Mouse (Mus musculus): Measurements from ENCODE around the gene Alas2.

The Alas2 gene

DNA sequence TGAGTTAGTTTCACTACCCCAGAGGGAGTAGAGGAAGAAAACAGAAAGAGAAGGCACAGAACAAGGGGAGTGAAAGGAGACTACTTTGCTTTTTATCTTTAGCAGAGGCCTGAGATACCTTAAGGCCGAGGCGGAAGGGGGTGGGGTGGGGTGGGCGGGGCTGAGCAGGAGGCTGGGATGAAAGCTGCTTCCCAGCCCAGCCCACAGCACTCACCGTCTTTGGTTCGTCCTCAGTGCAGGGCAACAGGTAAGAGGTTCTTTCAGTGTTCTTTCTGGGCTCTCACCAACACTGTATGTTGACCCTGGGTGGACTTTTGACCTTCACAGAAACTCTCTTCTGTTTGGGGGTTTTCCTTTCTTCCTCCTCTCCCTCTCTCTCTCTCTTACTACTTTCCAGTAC is at the start of gene Alas2:
Gene Alas2, plus strand, starts transcription at position 137 of the 400 bp plus-strand sequence.
- DNase-seq, result no peak

GRCm38 (mm10) chrX:150508696-150509095 is 38.5 kb upstream of the Alas2 start:
- no peak for DNase-seq

DNA sequence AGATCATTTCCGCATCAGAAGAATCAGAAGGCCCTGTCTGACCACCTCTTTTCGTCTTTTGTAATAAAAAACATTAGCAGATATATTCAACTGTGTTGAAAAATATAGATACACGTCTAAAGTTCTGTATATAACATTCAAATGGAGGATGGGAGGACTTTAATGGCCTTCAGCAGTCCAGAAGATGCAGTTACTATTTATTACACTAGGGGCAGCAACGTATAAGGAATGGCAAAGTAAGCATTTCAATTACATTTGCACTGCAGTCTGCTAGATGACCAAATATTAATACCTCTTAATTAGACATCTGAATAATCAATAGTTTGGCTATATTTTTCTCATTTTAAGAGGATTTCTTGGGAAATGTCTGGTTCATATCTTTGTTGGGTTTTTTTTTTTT is 36.5 kb upstream of the Alas2 start:
- DNase-seq, result peak in 1 of 2 experiments; percentile 31

DNA sequence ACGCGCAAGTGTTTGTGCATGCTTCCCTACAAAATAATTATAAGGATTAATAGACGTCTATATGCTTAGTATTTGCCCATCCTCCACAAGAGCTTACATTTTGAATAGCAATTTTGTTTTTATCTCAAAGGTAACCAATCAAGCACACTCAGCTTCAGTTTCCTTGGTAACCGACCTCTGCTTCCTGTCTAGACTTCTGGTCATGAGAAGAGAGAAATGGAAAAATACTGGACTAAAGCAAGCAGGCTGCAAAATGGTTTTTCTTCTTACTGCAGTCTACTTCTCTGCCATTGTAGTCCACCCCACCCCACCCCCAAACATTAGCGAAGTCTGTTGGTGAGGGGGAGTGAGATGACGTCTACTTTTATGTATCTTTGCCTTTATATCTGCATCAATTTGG is 35.9 kb upstream of the Alas2 start:
- no peak for DNase-seq

DNA sequence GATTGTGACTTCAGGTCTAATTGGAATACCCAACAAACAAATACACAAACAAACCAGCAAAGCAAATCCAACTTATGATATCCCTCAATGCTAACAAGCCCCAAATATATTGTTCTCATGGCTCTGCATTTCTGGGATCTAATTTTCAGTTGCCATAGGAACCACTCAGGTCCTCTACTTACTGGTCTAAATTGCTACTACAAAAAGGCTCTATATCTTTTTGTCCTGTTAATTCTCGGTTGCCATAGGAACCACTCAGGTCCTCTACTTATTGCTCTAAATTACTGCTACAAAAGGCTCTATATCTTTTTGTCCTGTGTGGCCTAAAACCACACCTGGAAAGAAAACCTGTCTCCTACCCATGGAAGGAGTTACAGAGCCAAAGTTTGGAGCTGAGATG is 33.0 kb upstream of the Alas2 start:
- no peak for DNase-seq

- DNase-seq, result no peak
These were observed 31.2 kb upstream of the Alas2 start for GRCm38 (mm10) chrX:150516015-150516414.

GRCm38 (mm10) chrX:150516477-150516876 is 30.7 kb upstream of the Alas2 start:
- DNase-seq, result no peak

DNA sequence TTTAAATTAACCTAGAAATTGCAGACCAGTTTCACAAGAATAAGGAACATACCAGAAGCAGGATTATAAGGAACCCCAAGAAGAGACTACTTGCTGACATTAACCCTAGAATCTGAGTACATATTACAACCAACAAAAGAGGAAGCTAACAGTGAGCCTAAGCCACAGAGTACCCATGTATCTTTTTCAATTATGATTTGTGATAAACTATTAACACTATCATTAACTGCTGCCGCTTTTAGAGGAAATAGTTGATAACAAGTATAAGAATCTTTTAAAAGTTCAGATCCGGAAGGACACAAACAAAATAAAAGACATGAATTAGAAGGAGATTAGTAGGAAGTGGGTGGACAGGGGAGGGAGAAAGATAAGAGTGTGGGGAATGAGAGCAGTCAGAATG is 7.1 kb upstream of the Alas2 start:
- DNase-seq, result no peak

DNA sequence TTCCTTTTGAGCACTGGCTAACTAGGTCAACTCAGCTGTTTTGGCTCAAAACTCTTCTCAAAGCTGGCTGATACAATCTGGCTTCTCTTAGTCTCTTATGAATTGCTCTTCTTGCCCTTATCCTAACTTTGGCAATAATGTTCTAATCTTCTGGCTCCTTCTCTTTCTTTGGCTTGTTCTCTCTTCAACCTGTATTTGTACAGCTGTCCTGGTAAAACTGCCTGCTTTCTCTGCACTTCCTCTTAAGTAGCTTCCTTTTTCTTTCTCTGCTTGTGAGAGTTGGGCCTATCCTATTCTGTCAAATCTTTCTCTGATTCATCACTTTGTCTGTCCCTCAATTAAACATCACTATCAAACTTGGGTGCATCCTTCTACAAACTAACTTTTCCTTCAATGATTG is 5.5 kb upstream of the Alas2 start:
- no peak for DNase-seq

DNA sequence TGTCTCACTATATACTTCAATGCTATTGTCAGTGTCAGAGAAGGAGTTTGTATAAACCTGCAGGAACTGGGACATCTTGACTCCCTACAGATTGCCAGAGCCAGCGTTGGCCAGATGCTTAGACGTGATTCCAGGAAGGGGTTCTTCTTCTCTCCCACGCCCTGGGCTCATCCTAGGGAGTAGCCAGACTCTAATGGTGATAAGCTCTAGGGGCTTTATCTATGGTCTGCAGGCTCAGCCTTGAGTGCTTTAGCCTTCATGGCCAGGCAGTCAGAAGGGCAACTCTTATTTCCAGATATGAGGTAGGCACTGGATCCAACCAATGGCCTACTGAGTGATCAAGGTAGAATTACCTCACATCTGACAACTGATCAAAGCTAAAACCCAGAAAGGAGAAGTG is 2.5 kb downstream of the Alas2 start:
- no peak for DNase-seq

GRCm38 (mm10) chrX:150551986-150552385 is 4.8 kb downstream of the Alas2 start:
- DNase-seq, result no peak

DNA sequence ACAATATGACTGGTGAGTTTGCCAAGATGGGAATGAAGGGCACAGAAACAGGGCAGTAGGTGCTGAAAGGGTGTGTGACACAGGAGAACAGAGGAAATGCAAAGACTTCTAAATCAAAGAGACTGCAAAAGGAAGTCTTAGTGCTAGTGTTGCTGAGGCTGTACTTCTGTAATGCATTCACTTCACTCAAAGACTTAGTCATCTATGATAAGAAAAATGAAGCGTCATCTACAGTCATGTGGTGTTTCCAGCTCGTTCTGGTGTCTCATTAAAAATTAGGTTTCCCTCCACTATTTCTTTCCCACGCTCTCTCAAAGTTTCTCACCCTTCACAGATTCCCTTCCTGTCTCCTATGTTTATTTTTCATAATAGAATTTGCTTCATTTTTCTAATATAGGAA is 6.9 kb downstream of the Alas2 start:
- no peak for DNase-seq

DNA sequence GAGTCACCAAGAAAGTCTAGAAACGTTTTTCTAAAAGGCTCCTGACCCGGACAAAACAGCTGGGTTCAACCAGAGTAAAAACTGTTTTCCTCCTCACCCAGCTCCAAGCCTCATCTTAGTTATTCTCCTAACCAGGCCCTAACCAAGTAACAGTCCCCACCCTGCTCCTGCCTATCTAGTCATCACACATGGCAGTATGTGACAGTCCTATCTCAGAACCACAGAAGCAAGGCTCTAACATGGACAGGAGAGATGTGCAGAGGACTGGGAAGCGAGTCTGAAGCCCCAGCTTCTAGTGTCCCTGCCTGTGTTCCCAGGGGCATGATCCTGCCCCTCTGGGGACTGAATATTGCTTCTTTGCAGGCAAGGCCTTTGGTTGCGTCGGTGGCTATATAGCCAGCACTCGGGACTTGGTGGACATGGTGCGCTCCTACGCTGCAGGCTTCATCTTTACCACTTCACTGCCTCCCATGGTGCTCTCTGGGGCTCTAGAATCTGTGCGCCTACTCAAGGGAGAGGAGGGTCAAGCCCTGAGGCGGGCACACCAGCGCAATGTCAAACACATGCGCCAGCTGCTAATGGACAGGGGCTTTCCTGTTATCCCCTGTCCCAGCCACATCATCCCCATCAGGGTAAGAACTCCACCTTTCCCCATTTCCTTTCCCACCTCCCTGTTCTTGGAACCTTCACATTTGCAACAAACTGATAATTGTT is 17.6 kb downstream of the Alas2 start:
- no peak for DNase-seq

DNA sequence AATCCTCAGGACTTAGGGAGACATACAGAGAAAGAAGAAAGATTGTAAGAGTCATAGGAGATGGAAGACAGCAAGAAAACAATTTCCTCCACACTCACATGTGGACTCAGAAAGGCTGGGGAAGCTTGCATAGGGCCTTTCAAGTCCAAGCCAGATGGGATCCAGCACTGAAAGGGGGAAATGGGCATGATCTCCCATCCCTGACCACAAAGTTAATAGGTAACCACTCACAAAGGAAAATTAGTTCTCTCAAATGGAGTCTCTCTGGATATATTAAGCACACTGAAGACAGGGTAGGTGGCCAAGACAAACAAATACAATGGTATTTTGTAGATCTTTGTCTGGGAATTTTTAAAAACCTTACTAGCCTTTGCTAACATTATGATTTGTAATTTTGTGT is 34.7 kb downstream of the Alas2 start:
- no peak for DNase-seq

- no peak for DNase-seq
These were observed 37.9 kb downstream of the Alas2 start for GRCm38 (mm10) chrX:150585116-150585515.

DNA sequence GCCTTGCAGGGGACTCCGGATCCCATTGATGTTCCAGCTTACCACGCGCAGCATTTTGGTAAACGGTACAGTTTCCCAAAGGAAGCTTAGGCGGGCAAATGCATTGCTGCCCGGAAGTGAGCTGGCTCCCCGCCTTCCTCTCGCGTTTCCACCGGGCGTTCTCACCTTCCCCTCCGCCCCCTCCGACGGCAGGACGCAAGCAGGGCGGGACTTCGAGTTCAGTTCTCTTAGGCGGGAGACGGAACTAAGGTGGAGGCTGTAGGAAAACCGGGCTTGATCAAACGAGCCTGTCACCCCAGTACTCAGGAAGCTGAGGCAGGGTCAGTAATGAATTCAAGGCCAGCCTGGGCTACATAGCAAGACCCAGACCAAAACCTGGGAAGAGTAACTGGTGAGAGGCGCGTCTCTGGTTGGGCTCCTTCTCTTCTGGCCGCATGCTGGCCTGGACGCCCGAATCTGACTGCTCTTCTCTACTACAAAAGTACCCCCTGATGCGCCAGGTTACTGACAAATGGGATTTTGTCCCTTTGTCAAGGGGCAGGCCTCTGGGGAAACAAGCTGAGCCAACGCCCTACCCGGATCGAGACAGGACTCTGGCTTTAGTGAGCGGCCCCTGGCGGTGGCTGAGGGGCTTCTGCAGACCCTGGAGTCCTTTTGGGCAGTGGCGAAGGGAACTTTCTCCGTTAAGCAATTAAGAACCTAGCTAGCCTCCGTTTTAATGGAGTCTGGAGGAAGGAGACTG is 41.0 kb downstream of the Alas2 start, which contains the start of gene Pfkfb1:
Gene Pfkfb1, plus strand, starts transcription at position 207 of the 742 bp plus-strand sequence.
- peak; percentile 79 to 87 for DNase-seq

DNA sequence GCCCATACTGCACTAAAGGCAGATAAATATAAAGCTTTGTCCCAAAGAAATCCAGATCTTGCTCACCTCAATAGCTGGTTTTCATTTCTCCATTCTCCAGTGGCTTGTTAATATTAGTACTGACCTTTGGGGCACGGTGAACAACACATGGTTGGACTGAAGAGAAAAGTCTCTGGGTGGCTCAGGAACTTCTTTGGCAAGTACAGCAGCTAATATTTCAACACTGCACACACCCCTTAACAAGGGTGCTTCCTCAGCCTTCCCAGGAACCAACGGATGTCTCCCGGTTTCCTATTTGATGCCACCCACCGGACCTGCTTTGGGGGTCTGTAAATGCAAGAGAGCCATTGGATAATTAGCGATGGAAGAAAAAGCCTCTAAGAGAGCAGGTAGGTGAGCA is 42.5 kb downstream of the Alas2 start, which contains the start of gene Apex2:
Gene Apex2, minus strand, starts transcription at position 173 of the 400 bp plus-strand sequence.
- DNase-seq, result no peak

- DNase-seq, result no peak
These were observed 46.3 kb downstream of the Alas2 start for GRCm38 (mm10) chrX:150593266-150594035.

- DNase-seq, result no peak
These were observed 47.0 kb downstream of the Alas2 start for GRCm38 (mm10) chrX:150594176-150594575.

DNA sequence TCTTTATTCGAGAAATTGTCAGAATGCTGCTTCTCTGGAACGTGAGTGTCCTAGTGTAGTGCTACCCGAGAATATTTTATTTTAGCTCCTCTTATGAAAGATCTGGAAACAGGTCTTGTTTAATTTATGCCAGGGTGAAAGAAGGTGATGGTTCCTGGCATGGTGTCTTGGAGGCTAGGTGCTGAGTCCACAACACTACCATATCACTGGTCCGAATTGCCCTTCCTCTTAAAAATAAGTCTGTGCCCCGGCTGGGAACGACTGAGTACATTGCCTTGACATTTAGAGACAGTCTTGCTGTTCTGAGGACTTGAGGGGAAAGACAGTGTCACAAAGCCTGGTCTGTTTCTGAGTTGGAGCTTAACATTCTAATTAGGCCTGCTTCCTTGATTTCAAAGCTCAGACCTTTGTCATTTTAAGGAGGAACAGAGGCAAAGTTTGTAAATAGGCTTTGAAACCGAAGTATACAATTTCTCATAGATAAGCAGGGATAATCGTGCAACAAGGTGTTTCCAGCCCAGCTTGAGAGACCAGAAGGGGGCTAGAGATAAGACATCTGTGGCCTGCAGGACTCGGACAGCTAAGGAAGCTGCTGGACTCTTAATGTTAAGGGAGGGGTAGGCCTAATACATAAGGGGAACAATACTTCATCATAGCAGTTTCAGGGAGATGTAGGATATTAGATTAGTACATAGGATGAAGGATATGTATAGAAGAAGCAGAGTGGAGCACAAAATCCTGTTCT is 48.0 kb downstream of the Alas2 start:
- DNase-seq, result no peak

GRCm38 (mm10) chrX:150598882-150599281 is 51.7 kb downstream of the Alas2 start:
- no peak for DNase-seq
